Mouse (Mus musculus) adrenal gland, adult (tissue): ENCODE results near the gene Zfp605.
"Not testable (repeated sequence)": the region's sequence is repeated elsewhere in the genome, so short reads cannot be mapped to it uniquely, and the experiment has no call there.

Experiments used
- DNase-seq, 2 experiments: peaks; one replicate each; pipeline ENCODE4 v3.0.0; 2022 to 2023; ENCODE audit warnings: low spot score in 1 of 2; ENCODE audit not compliant: inconsistent age in 2 of 2

The Zfp605 gene

GRCm38 (mm10) chr5:110106901-110107564 is 2.9 kb upstream of the Zfp605 start:
- peak in 1 of 2 experiments; percentile 70 for DNase-seq

- DNase-seq: peak; percentile 97 to 98
These were observed 2.1 kb upstream of the Zfp605 start, which contains the start of gene Gtpbp6 for GRCm38 (mm10) chr5:110107581-110108304. Gtpbp6 (minus strand) TSS chr5:110108197.

- no peak for DNase-seq
These were observed 1.6 kb upstream of the Zfp605 start for GRCm38 (mm10) chr5:110108305-110108628.

GRCm38 (mm10) chr5:110122380-110122779 is 12.5 kb downstream of the Zfp605 start:
- not testable (repeated sequence) for DNase-seq

GRCm38 (mm10) chr5:110135293-110136086 is 25.6 kb downstream of the Zfp605 start, which contains the start of gene Chfr:
Chfr (plus strand) TSS chr5:110135842.
- DNase-seq: peak; percentile 99 to 100

- no peak for DNase-seq
These were observed 26.2 kb downstream of the Zfp605 start for GRCm38 (mm10) chr5:110136087-110136464.

- no peak for DNase-seq
These were observed 27.9 kb downstream of the Zfp605 start for GRCm38 (mm10) chr5:110137816-110138215.

- DNase-seq: no peak
These were observed 29.4 kb downstream of the Zfp605 start for GRCm38 (mm10) chr5:110139325-110139724.

- DNase-seq: no peak
These were observed 30.5 kb downstream of the Zfp605 start for GRCm38 (mm10) chr5:110140424-110140823.

- DNase-seq: peak; percentile 60 to 88
These were observed 32.4 kb downstream of the Zfp605 start for GRCm38 (mm10) chr5:110142309-110142708.

GRCm38 (mm10) chr5:110143007-110143406 is 33.1 kb downstream of the Zfp605 start:
- peak in 1 of 2 experiments; percentile 61 for DNase-seq

GRCm38 (mm10) chr5:110169374-110169773 is 59.5 kb downstream of the Zfp605 start:
- DNase-seq: no peak

- peak; percentile 95 to 97 for DNase-seq
These were observed 66.6 kb downstream of the Zfp605 start, which contains the start of gene Golga3 for GRCm38 (mm10) chr5:110176362-110177020. Golga3 (plus strand) TSS chr5:110176701.

GRCm38 (mm10) chr5:110177021-110177420 is 67.1 kb downstream of the Zfp605 start:
- no peak for DNase-seq

- DNase-seq: no peak
These were observed 68.7 kb downstream of the Zfp605 start for GRCm38 (mm10) chr5:110178628-110179027.
